Mouse (Mus musculus) bone marrow macrophage, adult 2 months (primary cell): Measurements from ENCODE around the gene Hsf4. TPM values are rescaled to one million over a fixed set of nuclear protein-coding genes. Genes with fewer than 3 reads are reported as not detected.

Experiments used
- H3K27ac ChIP-seq: 2 replicates; pipeline ENCODE4 v1.5.1; 2012; ENCODE audit warnings: low read depth, low read length; ENCODE audit not compliant: insufficient read depth
- H3K4me1 ChIP-seq: 2 replicates; pipeline ENCODE4 v1.6.1; 2012; ENCODE audit warnings: low read length; ENCODE audit not compliant: control insufficient read depth, insufficient read depth
- H3K4me3 ChIP-seq: 2 replicates; pipeline ENCODE4 v1.5.1; 2012; ENCODE audit warnings: mild to moderate bottlenecking, low read length, moderate library complexity; ENCODE audit not compliant: insufficient read depth
- CTCF ChIP-seq: IDR thresholded peaks from 2 replicates; pipeline ENCODE4 v1.5.1; 2012; ENCODE audit warnings: low read depth, mild to moderate bottlenecking, low read length, moderate library complexity
- POLR2A ChIP-seq: IDR thresholded peaks from 2 replicates; pipeline ENCODE4 v1.6.1; 2012; ENCODE audit warnings: mild to moderate bottlenecking, low read depth, low read length, borderline replicate concordance
- polyA plus RNA-seq: library from polyadenylated mRNA; stranded (reverse); fragments of >200 nt; gene quantifications from 2 replicates; pipeline ENCODE4 v1.2.4, GENCODE M21; 2012; ENCODE audit not compliant: missing spikeins, insufficient read depth, insufficient read length

The Hsf4 gene
- polyA plus RNA-seq, 1 experiment, result 5.0 TPM

- Histone ChIP-seq H3K4me3 (no peak overlapping the region), H3K27ac (no peak overlapping the region), H3K4me1 (peaks cover 21% of the 10 kb centered on the region)
- TF ChIP-seq POLR2A, result no peak
- no peak for TF ChIP-seq CTCF
Measured at GRCm38 (mm10) chr8:105292471-105292870, 22.9 kb downstream of the Hsf4 start.

- TF ChIP-seq CTCF, result no peak
- no peak for TF ChIP-seq POLR2A
- no peak overlapping the region for H3K27ac ChIP-seq
- H3K4me3 ChIP-seq, result no peak overlapping the region
- peaks cover 21% of the 10 kb centered on the region for H3K4me1 ChIP-seq
Measured at GRCm38 (mm10) chr8:105293405-105293804, 23.8 kb downstream of the Hsf4 start.

DNA sequence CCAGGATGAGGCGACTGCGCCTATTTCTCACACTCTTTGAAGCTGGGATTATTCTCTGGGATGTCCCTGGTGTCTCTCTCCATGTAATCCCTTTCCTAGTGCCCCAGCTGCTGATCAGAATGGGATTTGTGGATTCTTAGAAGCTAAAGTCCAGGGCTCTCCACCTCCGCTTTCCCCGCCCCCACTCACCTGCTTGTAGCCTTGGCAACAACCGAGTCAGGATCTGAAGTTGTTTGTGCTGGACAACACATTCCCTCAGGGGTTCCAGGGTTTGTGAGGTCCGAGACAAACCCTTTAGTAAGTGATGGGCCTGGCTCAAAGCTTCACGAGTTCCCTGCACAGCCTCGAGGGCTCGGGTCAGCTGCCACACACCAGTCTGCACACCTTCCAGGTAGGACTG is 25.2 kb downstream of the Hsf4 start:
- H3K4me1 ChIP-seq, result peaks cover 21% of the 10 kb centered on the region
- TF ChIP-seq POLR2A (no peak), CTCF (no peak)
- H3K4me3 ChIP-seq, result no peak overlapping the region
- no peak overlapping the region for H3K27ac ChIP-seq

DNA sequence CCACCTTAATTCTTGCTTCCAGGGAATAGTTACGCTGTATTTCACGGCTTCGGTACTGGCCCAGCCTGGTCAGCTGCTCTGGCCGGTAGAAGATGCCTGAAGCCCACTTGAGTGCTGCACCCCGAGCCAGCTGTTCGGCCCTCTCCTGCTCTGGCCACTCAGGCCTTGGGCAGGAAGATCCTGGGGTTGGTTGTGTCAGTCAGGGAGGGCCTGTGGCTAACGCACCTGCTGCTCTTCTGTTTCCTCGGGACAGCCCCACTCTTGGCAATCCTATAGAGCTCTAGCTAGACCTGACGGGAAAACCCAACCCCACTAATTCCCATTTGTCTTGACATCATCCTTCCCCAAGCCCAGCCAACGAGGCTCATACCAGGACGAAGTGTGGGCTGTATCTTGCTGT is 25.7 kb downstream of the Hsf4 start:
- no peak overlapping the region for H3K27ac ChIP-seq
- TF ChIP-seq CTCF (no peak), POLR2A (no peak)
- H3K4me3 ChIP-seq, result no peak overlapping the region
- H3K4me1 ChIP-seq, result peaks cover 19% of the 10 kb centered on the region

- Histone ChIP-seq H3K27ac (no peak within 1 kb of the TSS), H3K4me1 (peaks cover 18% of the 10 kb centered on the region), H3K4me3 (no peak within 1 kb of the TSS)
- TF ChIP-seq POLR2A (no peak), CTCF (no peak)
Measured at GRCm38 (mm10) chr8:105295895-105296573, 26.4 kb downstream of the Hsf4 start, which contains the start of gene Exoc3l. TSS of gene Exoc3l (minus strand) at chr8:105296101.

DNA sequence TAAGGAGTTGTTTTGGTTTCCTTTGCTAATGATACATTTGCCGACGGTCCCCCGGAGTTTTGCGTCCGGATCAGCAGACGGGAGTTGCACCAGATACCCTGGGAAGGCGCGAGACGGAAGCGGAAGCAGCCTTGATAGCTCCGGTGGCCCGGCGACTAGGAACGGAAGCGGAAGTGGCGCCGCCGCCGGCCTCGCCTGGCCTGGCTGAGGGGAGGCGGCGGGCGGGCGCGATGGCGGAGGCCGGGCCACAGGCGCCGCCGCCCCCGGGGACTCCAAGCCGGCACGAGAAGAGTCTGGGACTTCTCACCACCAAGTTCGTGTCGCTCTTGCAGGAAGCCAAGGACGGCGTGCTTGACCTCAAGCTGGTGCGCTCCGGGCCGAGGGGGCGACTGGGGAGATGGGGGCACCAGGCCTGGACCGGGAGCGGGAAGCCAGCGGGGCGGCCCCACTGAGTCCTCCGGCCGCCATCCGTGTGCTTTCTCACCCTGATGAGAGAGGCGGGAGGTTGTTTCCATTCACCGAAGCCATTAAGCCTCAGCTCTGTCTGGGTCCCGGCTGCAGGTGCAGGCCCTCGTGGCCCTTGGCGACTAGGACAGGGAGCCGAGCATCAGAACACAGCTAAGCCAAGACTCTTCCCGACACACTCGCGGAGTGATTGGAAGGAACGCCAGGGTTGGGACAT is 28.1 kb downstream of the Hsf4 start, which contains the start of gene E2f4:
TSS of gene E2f4 (plus strand) at position 153 of the 682 bp plus-strand sequence.
- no peak for TF ChIP-seq CTCF
- TF ChIP-seq POLR2A, result no peak
- Histone ChIP-seq H3K4me1 (peaks cover 32% of the 10 kb centered on the region), H3K27ac (peak within 1 kb of the TSS; percentile 44), H3K4me3 (peak within 1 kb of the TSS; percentile 92)

DNA sequence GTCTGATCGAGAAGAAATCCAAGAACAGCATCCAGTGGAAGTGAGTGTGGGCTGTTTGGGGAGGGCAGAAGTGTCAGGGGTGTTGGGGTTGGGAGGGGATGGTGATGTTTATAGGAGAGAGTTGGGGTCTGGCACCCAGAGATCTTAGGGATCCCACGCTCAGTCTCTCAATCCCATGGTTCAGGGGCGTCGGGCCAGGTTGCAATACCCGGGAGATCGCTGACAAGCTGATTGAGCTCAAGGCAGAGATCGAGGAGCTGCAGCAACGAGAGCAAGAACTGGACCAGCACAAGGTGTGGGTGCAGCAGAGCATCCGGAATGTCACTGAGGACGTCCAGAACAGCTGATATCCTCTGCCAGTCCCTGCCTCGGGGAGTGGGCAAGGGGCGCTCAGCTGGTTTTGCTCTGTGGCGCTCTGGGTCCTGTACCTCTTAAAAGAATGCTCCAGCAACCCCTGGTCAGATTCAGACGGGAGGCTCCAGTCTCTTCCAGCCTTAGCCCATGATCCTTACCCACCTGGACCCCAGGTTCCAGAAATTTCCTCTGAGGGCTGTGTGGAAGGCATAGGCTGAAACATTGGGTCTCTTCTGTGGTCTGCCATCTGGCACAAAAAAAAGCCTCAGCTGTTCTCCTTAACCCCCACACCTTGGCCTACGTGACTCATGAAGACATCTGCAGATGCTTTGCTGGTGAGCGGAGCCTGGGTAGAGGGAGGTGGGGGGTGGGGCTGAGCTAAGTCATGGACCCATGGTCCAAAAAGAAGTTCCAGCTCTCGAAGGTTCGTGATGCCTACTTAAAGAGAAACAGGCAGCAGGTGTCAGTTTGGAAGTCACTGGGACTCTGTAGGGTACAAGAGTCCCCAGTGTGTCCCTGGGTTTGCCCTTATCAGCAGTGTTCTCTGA is 29.0 kb downstream of the Hsf4 start:
- peaks cover 39% of the 10 kb centered on the region for H3K4me1 ChIP-seq
- H3K27ac ChIP-seq, result no peak overlapping the region
- TF ChIP-seq CTCF (no peak), POLR2A (no peak)
- peak overlapping the region; percentile 92 for H3K4me3 ChIP-seq

- no peak for TF ChIP-seq CTCF
- no peak for TF ChIP-seq POLR2A
- Histone ChIP-seq H3K4me1 (peaks cover 51% of the 10 kb centered on the region), H3K27ac (no peak overlapping the region), H3K4me3 (no peak overlapping the region)
Measured at GRCm38 (mm10) chr8:105299962-105300361, 30.4 kb downstream of the Hsf4 start.

GRCm38 (mm10) chr8:105303396-105303795 is 33.8 kb downstream of the Hsf4 start:
- H3K27ac ChIP-seq, result peak overlapping the region; percentile 67
- no peak for TF ChIP-seq POLR2A
- no peak for TF ChIP-seq CTCF
- no peak overlapping the region for H3K4me3 ChIP-seq
- H3K4me1 ChIP-seq, result peaks cover 47% of the 10 kb centered on the region
